Mouse (Mus musculus) intestine, embryonic 14.5 days (tissue): ENCODE measurements around the gene Vangl2. TPM values are rescaled to one million over a fixed set of nuclear protein-coding genes. Genes with fewer than 3 reads are reported as not detected.

ENCODE experiments used
- ATAC-seq: fragments of 200-750 bp; cut with Nextera tagmentation; replicated peaks from 2 replicates; pipeline ENCODE4 v1.8.0; 2017; ENCODE audit warnings: low read depth, moderate number of reproducible peaks, moderate TSS enrichment, moderate library complexity; ENCODE audit not compliant: low FRiP score, low TSS enrichment
- DNase-seq: peaks from one replicate; pipeline ENCODE4 v3.0.0-alpha.2; 2018; ENCODE audit warnings: low spot score
- H3K27ac ChIP-seq: fragments of 300-500 bp; sonication (generic); 2 replicates; pipeline ENCODE4 v1.5.1; 2014; ENCODE audit warnings: low read depth, mild to moderate bottlenecking, control low read depth
- H3K27me3 ChIP-seq: fragments of 300-500 bp; sonication (generic); replicated peaks from 2 replicates; pipeline ENCODE4 v1.6.1; 2014; ENCODE audit warnings: low read length, control low read depth; ENCODE audit not compliant: control insufficient read depth, insufficient read depth
- H3K36me3 ChIP-seq: fragments of 300-500 bp; sonication (generic); 2 replicates; pipeline ENCODE4 v1.6.1; 2014; ENCODE audit warnings: low read length, control low read depth; ENCODE audit not compliant: control insufficient read depth, insufficient read depth
- H3K4me1 ChIP-seq: fragments of 300-500 bp; sonication (generic); replicated peaks from 2 replicates; pipeline ENCODE4 v1.6.1; 2014; ENCODE audit warnings: low read length, control low read depth, mixed read lengths; ENCODE audit not compliant: control insufficient read depth, insufficient read depth
- H3K4me2 ChIP-seq: fragments of 300-500 bp; sonication (generic); 2 replicates; pipeline ENCODE4 v1.6.1; 2014; ENCODE audit warnings: low read length
- H3K4me3 ChIP-seq: fragments of 300-500 bp; sonication (generic); 2 replicates; pipeline ENCODE4 v1.5.1; 2014; ENCODE audit warnings: low read depth, low read length, control low read depth, mixed read lengths
- H3K9ac ChIP-seq: fragments of 300-500 bp; sonication (generic); 2 replicates; pipeline ENCODE4 v1.6.1; 2014; ENCODE audit warnings: mild to moderate bottlenecking, low read length
- H3K9me3 ChIP-seq: fragments of 300-500 bp; sonication (generic); 2 replicates; pipeline ENCODE4 v1.6.1; 2016; ENCODE audit warnings: low read length, control low read depth; ENCODE audit not compliant: control insufficient read depth
- WGBS: fragments of 180-500 bp; shearing (Covaris S2); extraction: QIAGEN DNeasy Blood & Tissue Kit; methylation state at CpG from one replicate; pipeline ENCODE4 v1.1.7; 2014; 5-methylcytosine and 5-hydroxymethylcytosine counted together
- polyA plus RNA-seq: library from polyadenylated mRNA; unstranded; fragments of >200 nt; fragmentation: Nextera tagmentation; extraction: Ambion mirVana; gene quantifications from 2 replicates; pipeline ENCODE4 v1.2.1, GENCODE M21; 2014

Vangl2 gene
- polyA plus RNA-seq, 1 experiment from 2014 or later: 13.9 TPM

DNA sequence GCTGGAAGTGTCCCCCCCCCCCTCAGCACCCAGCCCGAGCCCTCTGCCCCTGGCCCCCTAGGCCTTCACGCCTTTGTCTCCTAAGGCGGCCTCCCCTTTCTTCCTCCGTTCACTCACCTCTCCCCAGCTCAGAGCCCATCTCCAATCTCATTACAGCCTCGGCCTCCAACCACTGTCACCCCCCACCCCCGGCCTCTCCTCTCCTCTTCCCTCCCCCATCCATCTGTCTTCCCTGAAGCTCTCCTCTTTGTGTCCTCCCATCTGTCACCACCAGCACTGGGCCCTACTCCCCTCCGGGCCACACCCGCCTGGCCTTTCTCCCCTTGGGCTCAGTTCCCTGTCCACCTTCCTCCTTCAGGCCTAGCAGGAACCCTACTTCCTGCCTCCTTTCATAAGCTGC lies 33.0 kb upstream of the Vangl2 start:
- Histone ChIP-seq H3K9me3 (no peaks in the 10 kb centered on the region), H3K27ac (no peak overlapping the region), H3K4me3 (no peak overlapping the region), H3K27me3 (peaks cover 2% of the 10 kb centered on the region; the same call in 1 of the 2 replicates), H3K4me2 (no peak overlapping the region), H3K4me1 (no peaks in the 10 kb centered on the region; the same call in 1 of the 2 replicates), H3K9ac (no peak overlapping the region), H3K36me3 (peaks cover 12% of the 10 kb centered on the region)
- DNase-seq (no peak), ATAC-seq (no peak)
- 42% methylated on average over 8 of the region's 8 CpGs for WGBS

DNA sequence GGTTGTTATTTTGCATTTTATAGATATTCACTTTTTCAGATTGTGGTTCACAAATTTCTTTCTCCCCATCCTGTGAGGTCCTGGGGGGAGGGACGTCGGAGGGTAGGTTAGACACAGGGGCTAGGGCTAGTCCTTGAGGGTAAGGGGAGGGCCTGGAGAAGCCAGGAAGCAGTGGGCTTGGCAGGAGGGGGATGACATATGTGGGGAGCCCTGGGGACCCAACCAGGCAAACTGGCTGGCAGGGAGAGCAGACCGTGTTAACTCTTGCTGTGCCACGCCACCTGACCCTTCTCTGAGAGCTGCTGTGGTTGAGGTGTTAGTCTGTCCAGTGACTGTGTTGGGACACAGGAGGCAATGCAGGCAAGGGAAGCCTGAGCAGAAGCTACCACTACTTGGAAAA lies 32.4 kb upstream of the Vangl2 start:
- Histone ChIP-seq H3K9me3 (no peaks in the 10 kb centered on the region), H3K4me3 (no peak overlapping the region), H3K36me3 (peaks cover 6% of the 10 kb centered on the region), H3K9ac (no peak overlapping the region), H3K4me1 (no peaks in the 10 kb centered on the region; the same call in 1 of the 2 replicates), H3K27ac (no peak overlapping the region), H3K4me2 (no peak overlapping the region), H3K27me3 (peaks cover 7% of the 10 kb centered on the region)
- 41% methylated on average over 4 of the region's 4 CpGs for WGBS
- no peak for DNase-seq
- ATAC-seq: no peak

DNA sequence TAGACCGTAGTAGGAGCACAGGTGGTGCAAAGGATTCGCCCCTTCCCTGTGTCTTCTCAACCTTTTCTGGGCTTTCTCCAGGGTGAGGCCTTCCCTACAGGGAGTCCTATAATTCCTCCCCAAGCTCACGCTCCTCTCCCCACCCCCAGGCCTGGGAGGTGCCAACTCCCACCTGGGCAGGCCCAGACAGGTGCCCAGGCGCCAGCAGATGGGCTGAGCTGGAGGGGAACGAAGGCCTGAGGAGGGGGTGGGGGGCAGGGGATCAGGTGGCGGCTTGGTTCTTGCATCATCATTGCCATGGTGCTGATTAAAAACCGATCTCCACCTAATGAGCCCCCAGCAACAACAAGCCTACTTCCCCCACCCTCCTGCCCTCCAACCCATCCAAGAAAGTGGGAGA lies 30.6 kb upstream of the Vangl2 start:
- H3K9ac ChIP-seq: no peak overlapping the region
- ATAC-seq: no peak
- H3K27me3 ChIP-seq: peaks cover 25% of the 10 kb centered on the region
- H3K36me3 ChIP-seq: no peaks in the 10 kb centered on the region
- no peak overlapping the region for H3K4me3 ChIP-seq
- H3K9me3 ChIP-seq: no peaks in the 10 kb centered on the region
- no peak for DNase-seq
- H3K4me1 ChIP-seq: peaks cover 6% of the 10 kb centered on the region; the same call in 1 of the 2 replicates
- no peak overlapping the region for H3K4me2 ChIP-seq
- WGBS: 68% methylated on average over 7 of the region's 7 CpGs
- no peak overlapping the region for H3K27ac ChIP-seq

DNA sequence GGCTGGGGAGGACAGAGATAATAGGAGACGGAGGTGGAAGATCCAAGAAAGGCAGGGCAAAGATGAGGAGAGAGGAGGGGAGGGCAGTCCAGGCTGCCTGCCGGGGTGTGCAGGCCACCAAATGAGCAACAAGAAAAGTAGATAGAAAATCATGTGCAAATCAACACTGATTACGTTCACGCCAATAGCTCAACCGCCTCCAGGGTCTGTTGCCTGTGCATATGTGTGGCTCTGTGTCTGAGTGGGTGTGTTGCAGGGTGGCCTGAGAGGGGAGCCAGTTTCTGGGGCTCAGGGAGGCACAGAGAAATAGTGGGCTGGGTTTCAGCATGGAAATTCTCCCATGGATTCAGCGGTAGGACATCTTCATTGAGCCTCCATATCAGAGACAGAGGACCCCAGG lies 30.1 kb upstream of the Vangl2 start:
- no peaks in the 10 kb centered on the region for H3K36me3 ChIP-seq
- peaks cover 31% of the 10 kb centered on the region for H3K27me3 ChIP-seq
- H3K27ac ChIP-seq: no peak overlapping the region
- no peak overlapping the region for H3K4me3 ChIP-seq
- 74% methylated on average over 6 of the region's 6 CpGs for WGBS
- DNase-seq: no peak
- no peak for ATAC-seq
- H3K9me3 ChIP-seq: no peaks in the 10 kb centered on the region
- H3K4me2 ChIP-seq: no peak overlapping the region
- peaks cover 12% of the 10 kb centered on the region for H3K4me1 ChIP-seq
- no peak overlapping the region for H3K9ac ChIP-seq

DNA sequence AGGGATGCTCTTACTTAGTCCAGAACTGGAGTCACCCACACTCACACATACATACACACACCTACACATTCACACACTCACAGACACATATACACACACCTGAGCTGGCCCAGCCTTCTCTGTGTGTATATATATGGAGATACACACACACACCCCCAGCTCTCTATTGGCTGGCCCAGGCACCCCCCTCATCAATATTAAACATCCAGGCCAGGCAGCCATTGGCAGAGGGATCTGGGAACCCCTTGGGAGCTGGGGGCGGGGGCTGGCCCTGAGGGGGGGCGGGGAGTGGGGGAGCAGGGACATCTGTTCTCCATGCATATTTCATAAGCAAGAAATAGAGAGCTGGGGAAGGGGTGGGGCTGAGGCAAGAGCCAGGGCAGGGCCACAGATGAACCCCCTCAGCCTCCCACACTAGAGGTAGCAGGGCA lies 29.3 kb upstream of the Vangl2 start, which contains the start of gene Nhlh1:
Gene Nhlh1, minus strand, starts transcription at position 83 of the 431 bp plus-strand sequence.
- peaks cover 39% of the 10 kb centered on the region for H3K27me3 ChIP-seq
- ATAC-seq: no peak
- WGBS: 38% methylated on average over 2 of the region's 2 CpGs
- no peaks in the 10 kb centered on the region for H3K9me3 ChIP-seq
- DNase-seq: no peak
- peaks cover 13% of the 10 kb centered on the region for H3K4me1 ChIP-seq
- H3K4me2 ChIP-seq: no peak within 1 kb of the TSS
- no peaks in the 10 kb centered on the region for H3K36me3 ChIP-seq
- H3K9ac ChIP-seq: no peak within 1 kb of the TSS
- H3K4me3 ChIP-seq: no peak within 1 kb of the TSS
- no peak within 1 kb of the TSS for H3K27ac ChIP-seq

DNA sequence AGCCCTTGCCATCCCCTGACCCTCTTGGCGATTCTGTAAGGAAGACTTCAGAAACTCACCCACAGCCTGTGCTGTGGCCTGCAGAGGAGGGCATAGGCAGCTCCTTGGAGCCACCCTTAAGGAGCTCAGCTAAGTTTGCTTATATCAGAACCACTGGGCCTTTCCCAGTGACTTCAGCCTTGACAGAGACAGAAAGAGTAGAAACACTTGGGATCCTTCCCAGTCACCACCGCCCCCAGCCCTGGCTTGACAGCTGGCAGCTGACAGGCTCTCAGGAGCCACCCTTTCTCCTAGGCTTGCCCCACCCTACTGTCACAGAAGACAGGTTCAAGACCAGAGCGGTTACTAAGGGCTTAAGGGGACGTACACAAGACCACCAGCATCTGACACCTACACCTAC lies 28.0 kb upstream of the Vangl2 start:
- H3K27ac ChIP-seq: no peak overlapping the region
- peaks cover 42% of the 10 kb centered on the region for H3K27me3 ChIP-seq
- no peak overlapping the region for H3K9ac ChIP-seq
- no peaks in the 10 kb centered on the region for H3K36me3 ChIP-seq
- H3K9me3 ChIP-seq: no peaks in the 10 kb centered on the region
- ATAC-seq: no peak
- H3K4me2 ChIP-seq: no peak overlapping the region
- DNase-seq: no peak
- no peak overlapping the region for H3K4me3 ChIP-seq
- peaks cover 13% of the 10 kb centered on the region for H3K4me1 ChIP-seq
- WGBS: 72% methylated on average over 4 of the region's 4 CpGs

DNA sequence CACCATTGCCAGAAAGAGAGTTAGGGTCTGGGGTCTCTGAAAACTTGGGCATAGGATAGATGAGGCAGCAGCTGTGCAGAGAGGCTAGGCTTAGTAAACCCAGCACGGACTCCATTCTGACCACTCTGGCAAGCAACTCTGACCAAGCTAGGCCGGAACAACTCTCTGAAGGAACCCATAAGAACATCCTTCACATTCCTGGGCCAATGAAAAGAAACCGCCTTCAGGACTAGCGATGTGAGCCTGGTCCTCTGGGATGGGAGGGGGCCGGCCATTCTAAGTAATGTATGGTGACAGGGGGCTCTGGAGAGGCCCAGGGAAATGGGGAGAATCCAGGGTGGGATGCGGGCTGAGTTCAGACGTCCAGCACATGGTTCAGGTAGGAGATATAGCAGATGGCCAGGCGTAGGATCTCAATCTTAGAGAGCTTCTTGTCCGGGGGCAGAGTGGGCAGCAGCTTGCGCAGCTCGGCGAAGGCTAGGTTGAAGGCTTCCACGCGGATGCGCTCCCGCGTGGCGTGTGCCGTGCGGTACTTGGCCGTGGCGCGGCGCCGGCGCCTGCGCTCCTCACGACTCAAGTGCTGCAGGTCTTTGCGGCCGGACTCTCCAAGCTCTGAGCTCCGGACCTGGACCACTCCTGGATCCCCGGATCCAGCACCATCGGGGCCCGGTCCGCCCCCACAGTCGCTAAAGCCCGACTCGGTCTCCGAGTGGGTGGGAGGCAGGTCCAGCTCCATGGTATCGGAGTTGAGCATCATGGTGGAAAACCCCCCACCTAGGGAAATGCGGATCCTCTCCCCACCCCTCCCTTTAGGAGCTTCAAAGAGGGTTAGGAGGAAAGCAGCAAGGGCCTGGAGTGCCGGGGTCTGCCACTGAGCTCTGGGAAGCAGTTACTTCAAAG lies 25.5 kb upstream of the Vangl2 start:
- Histone ChIP-seq H3K36me3 (no peaks in the 10 kb centered on the region), H3K4me2 (peak overlapping the region; percentile 52), H3K4me1 (peaks cover 19% of the 10 kb centered on the region), H3K4me3 (peak overlapping the region; percentile 21), H3K9me3 (no peaks in the 10 kb centered on the region), H3K9ac (peak overlapping the region; percentile 32), H3K27me3 (peaks cover 42% of the 10 kb centered on the region), H3K27ac (no peak overlapping the region)
- WGBS: 6% methylated on average over 42 of the region's 42 CpGs
- ATAC-seq (peak; percentile 33; the same call in 1 of the 2 replicates), DNase-seq (no peak)

DNA sequence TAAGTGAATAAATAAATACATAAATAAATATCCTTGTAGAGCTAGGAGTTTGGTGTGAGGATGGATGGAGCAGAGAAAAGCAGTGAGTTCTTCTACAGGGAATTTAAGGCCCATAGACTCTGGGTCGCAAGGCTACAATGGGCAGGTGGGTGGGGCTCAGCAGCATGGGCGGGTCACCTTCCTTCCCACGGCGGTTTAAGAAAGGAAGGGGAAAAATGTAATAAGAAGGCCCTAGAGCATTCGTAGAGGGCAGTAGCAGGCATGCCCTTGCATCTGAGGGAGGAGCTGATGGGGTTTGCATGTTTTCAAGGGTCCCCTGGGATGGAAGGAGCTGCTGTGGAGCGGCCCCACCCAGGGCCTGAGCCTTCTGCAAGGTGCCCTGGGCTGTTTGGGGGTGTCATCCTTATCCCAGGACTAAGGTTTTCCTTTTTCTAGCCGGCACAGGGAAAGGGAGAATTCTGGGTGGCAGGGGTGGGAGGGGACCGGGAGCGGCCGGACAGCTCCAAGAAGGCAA lies 24.6 kb upstream of the Vangl2 start:
- no peak overlapping the region for H3K4me3 ChIP-seq
- H3K9ac ChIP-seq: no peak overlapping the region
- no peak for ATAC-seq
- 14% methylated on average over 10 of the region's 10 CpGs for WGBS
- H3K4me2 ChIP-seq: peak overlapping the region; percentile 52
- H3K27me3 ChIP-seq: peaks cover 42% of the 10 kb centered on the region
- peaks cover 19% of the 10 kb centered on the region for H3K4me1 ChIP-seq
- H3K36me3 ChIP-seq: no peaks in the 10 kb centered on the region
- no peak overlapping the region for H3K27ac ChIP-seq
- no peak for DNase-seq
- no peaks in the 10 kb centered on the region for H3K9me3 ChIP-seq
